Mouse (Mus musculus) small intestine, adult 2 months (tissue): ENCODE data around the gene Speer4f1.

Experiments used
- CTCF ChIP-seq: fragments of 200-500 bp; IDR thresholded peaks from 2 replicates; pipeline ENCODE4 v1.5.1; 2012; ENCODE audit warnings: low read depth, mild to moderate bottlenecking, control low read depth, inconsistent platforms, low read length, moderate library complexity, mixed read lengths; ENCODE audit not compliant: insufficient replicate concordance, insufficient read length; ENCODE audit errors: extremely low read depth
- POLR2A ChIP-seq: fragments of 200-500 bp; IDR thresholded peaks from 2 replicates; pipeline ENCODE4 v1.6.1; 2012; ENCODE audit warnings: low read depth, mild to moderate bottlenecking, control low read depth, inconsistent platforms, low read length, moderate library complexity

DNA sequence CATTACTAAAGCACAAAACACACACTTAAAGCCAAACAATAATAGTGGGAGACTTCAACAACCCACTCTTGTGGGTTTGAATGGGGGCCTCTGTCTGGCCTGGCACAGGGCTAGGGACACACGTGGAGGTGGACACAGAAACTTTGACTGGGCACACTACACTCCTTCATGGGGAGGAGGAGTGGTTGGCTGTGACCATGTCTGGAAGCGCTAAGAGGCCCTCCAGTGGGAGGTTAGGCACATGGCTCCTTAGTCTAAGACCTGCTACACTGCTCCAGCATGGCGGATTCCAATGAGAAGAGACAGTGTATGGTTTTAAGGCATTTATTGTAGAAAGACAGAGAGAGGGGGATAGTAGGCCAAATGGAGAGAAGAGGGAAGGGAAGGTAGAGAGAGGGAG lies 32.1 kb downstream of the Speer4f1 start:
- TF ChIP-seq CTCF = no peak
- TF ChIP-seq POLR2A = no peak
